Mouse (Mus musculus) c-Kit-positive CD71-positive TER-119-positive erythroid progenitor cells, embryonic 14.5 days (primary cell): ENCODE measurements around the gene Ankrd11.
A peak's percentile ranks its signal among the peaks of the same experiment; 100 is the strongest.

Source experiments
- DNase-seq: peaks from one replicate; pipeline ENCODE4 v3.0.0-alpha.2; 2013; ENCODE audit warnings: low spot score

The Ankrd11 gene

GRCm38 (mm10) chr8:122960932-122961331 lies 81.1 kb downstream of the Ankrd11 start:
- peak; percentile 50 for DNase-seq

DNA sequence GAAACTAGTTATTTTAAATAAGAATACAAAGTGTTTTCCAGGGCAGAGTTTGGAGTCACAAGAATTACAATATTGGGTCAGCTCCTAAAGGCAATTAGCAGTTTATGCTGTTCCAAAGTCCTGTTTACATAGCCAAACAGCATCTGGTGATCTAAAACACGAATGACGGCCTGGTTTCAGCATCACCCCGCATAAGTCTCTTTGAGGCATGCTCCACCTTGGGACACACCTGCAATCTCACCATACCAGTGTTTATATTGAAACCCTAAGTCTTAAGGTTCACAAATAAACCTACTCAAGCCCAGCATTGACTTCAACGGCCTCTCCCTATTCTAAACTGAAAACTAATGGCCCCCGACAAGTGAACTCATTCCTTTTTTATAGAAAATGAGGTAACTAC lies 81.8 kb downstream of the Ankrd11 start:
- DNase-seq: no peak

DNA sequence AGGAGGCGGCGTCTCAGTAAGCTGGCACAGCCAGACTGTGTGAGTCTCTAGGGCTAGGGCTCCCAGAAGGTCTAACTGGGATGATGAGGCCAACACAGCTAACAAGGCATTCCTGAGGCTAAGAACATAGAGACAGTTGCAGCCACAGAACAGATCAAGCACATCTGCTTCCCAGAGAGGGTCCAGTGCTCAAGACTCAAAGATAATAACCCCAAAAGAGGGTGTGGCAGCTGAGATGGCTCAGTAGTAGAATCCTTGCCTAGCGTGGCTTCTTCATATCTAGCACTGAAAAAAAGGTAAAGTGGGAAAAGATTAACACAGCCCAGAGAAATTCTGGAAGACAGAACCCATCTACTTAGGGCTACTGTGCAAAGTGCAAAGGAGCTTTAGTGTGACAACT lies 86.1 kb downstream of the Ankrd11 start:
- peak; percentile 37 for DNase-seq

DNA sequence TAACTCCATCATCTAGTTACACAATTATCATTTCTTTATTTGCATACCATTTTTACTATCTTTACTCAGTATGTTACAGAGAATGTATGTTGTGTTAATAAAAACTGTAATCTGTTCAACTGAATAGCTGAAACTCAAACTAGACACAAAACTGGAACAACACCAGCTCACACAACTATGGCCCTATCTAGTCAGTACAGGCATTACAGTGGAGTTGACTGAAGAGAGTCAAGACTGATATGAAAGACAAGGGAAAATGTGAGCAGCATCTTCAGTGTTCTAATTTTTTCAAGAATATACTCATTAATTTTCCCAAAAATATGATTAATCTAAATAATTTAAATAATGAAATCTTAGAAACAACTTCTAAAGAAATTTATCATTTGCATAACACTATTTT lies 86.9 kb downstream of the Ankrd11 start:
- DNase-seq: no peak

DNA sequence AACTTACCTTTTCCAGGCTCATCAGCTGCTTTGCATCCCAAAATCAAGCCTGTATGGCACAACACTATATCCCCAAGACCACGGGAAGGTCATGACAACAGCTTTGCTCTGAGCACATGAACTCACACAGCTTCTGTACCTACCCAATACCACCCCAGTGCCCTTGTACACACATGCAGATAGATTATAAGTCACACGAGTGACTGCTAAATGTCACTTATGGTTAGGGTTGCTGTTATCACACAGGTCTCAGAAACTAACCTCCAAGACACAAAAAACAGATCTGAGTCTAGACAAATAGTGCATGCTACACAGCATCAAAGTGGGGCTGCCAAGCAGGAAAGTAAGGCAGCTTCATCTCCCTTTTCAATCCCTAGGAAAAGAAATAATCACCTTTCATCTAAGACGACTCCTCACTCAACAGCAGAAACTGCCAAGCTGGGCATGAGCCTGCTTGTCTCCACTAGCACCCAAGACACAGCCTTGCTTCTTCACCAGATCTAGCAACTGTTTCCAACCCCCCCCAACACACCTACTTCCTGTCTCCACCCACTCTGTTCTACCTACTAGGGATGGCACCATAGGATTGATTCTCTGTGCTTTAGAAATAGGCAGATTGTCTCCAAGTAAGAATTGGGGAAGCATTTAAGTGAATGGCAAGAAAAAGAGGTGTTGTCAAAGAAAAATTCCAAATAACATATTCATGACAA lies 87.8 kb downstream of the Ankrd11 start:
- DNase-seq: no peak

- no peak for DNase-seq
Measured at GRCm38 (mm10) chr8:122953028-122953427, 89.0 kb downstream of the Ankrd11 start.

DNA sequence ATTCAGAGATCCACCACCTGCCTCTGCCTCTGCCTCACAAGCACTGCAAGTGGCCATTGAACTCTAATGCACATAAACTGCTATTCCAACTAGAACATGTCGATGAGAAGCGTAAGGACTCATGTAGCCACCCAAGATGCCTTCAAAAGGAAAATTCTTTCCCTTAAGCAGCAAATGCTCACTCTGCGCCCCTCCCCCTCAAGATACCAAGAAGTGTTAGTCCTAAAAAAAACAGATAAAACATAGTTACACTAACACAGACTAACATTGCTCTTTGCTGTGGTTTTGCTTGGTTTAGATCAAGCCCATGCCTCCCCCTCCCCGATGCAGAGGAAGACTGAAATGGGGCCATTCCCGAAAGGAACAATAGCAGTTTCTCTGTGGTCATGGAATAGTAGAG lies 90.6 kb downstream of the Ankrd11 start:
- DNase-seq: no peak

GRCm38 (mm10) chr8:122949701-122950100 lies 92.4 kb downstream of the Ankrd11 start:
- DNase-seq: no peak

DNA sequence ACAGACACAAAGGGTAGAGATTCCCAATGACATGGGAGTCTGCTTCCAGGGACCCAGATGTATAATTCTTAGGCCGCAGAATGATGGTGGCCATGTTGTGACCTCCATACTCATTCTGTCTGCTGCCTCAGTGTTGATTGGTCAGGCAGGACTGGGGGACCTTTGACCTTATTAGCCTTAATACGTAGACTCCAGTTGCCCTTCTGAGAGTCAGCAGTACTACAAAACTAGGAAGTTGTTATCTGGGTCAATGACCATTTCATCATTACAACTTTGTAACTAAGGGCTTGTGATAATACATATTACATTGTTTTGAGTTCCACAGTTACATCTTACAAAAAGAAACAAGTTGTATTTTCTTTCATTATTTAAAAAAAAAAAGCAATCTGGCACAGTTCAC lies 96.3 kb downstream of the Ankrd11 start:
- no peak for DNase-seq

DNA sequence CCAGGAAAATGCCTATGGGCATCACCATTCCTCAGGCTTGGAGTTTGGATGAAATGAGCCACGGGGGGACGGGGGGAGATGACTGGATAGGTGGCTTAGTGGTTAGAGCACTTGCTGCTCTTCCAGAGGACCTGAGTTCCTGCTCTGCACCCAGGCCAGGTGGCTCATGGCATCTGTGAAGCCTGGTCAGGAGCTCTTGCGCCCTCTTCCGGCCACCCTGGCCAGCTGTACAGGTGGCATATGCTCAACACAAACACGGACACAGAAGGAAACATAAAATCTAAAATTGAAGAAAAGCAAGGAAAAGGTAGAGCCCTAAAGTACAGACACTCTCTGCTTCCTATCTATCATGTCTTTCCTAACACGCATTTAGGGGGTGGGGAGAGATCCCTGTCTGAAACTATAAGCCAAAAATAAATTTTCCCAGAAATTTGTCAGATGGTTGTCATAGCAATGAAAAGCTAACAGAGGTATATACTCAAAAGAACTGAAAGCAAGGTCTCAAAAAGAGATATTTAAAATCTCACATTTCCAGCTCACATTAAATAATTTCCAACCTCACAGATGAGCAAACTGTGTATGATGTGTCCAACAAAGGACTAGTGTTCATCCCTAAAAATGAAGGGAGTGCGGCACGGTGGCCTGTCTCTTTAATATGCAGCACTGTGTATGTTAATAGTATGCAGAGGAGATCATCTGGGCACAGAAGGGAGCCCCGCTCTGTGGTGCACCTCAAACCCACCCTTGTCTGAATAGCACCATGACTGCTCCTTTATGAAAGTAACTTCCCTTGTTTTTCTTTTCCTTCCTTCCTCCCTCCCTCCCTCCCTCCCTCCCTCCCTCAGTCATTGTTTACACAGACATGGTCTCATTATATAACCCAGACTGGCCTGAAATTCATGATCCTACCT lies 99.0 kb downstream of the Ankrd11 start:
- no peak for DNase-seq

DNA sequence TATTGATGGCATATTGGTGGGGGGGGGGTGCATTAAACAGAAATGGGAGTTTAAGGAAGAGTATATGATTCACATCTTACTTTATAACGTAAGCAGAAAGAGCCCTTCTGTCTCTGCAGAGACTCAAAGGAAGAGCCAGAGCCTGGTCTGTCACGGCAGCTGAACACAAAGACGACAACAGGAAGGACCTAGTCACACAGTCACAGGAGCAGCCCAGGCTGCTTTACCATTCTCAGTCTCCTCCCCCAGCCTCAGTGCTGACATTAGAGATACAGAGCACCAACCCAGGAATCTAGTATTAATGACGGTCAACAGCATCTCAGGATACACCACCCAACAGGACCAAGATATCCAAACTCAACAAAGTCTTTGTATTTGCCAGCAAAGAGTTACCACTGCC lies 103.5 kb downstream of the Ankrd11 start:
- DNase-seq: no peak

DNA sequence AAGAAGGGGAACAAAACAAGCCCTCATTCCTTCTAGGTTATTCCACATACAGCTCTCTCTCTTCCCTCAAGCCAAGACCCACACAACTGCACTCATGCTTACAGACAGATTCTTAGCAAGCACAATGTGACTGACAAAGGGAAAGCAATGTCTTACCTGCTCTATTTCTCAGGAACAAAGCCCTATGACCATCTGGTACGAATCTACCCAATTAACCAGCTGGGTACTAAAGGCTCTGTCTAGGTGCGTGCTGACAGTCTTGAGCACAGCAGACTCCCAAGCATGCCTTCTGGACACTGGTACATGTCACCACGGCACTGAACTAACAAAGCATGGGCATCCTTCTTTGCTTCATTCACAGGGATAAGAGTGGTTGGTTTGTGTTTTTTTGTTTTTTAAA lies 103.9 kb downstream of the Ankrd11 start:
- DNase-seq: no peak

DNA sequence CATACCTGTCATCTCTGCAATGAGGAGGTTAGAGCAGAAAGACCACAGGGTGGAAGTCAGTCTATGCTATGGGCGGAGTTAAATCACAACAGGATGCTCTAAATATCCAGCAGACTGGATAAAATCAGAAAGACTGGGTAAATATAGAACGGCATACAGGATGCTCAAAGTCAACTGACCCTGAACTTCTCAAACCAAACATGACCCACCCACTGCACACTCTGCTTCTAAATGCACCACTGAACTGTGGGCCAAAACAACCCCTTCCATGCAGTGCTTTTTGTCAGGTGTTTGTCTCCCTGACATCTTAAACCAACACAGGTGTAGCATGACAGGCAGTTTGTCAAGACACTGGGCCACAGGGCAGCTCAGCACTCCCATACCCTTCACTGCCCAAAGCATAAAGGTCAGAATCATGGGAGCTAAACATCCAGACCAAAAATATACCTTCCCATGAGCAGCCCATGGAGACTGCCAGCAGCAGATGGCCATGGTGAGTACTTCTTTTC lies 104.5 kb downstream of the Ankrd11 start:
- no peak for DNase-seq

- no peak for DNase-seq
Measured at GRCm38 (mm10) chr8:122935912-122936311, 106.2 kb downstream of the Ankrd11 start.

DNA sequence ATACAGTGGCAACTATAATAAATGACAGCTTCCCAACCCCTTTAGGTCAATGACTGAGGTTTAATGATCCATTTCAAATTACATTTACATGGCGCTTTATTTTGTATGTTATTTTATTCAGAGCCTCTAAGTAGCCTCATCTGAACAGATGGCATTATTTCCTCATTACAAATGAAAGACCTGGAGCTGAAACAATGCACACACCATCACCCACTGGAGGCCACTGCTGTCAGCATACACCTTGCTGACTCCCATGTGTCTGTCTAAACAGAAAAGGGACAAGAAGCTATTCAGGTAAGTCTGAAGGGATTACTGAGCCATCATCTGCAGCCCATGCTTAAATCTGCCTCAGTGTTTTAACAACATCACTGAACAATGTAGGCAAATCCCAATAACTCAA lies 107.0 kb downstream of the Ankrd11 start:
- no peak for DNase-seq

DNA sequence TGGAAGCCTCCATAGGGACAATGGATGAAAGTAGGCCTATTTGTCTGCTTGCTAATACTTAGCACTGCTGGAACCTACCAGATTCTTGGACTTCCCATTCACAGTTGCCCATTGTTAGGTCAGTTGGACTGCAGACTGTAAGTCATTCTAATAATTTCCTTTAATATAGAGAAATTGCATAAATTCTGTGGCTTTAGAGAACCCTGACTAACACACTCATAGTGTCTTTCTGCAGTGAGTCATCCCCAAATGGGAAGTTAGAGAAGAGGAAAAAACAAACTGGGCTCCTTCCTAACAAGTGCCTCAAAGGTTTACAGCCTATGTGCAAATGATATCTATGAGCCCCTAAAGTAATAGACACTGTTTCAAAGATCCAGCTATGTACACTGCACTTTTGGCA lies 108.1 kb downstream of the Ankrd11 start:
- DNase-seq: no peak

DNA sequence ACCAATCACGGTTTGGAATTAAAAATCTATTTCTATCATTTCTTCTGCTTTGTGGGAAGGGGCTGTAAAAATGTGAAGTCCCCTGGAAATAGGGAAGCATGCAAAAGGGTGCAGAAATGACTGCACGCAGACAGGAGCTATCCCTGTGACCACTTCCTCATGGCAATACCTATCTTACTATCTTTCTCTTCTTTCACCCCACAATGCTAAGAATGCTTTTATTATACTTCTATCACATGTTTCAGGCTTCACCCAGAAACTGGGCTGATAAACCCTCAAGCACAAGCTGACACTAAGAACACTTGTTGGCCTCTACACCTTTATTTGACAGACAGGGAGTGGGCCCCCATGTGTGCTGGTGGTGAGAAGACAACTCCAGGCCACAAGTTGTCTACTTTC lies 109.5 kb downstream of the Ankrd11 start:
- DNase-seq: no peak

GRCm38 (mm10) chr8:122931834-122932560 lies 110.1 kb downstream of the Ankrd11 start:
- no peak for DNase-seq

GRCm38 (mm10) chr8:122928631-122929224 lies 113.3 kb downstream of the Ankrd11 start:
- DNase-seq: no peak

- DNase-seq: no peak
Measured at GRCm38 (mm10) chr8:122927841-122928240, 114.2 kb downstream of the Ankrd11 start.

GRCm38 (mm10) chr8:122926782-122927181 lies 115.3 kb downstream of the Ankrd11 start:
- DNase-seq: no peak
